Mouse (Mus musculus) forebrain, embryonic 11.5 days (tissue): ENCODE results near the gene Crygc. TPM values are rescaled to one million over a fixed set of nuclear protein-coding genes. Genes with fewer than 3 reads are reported as not detected.
"Not testable (repeated sequence)": the region's sequence is repeated elsewhere in the genome, so short reads cannot be mapped to it uniquely, and the experiment has no call there.

ENCODE experiments used
- ATAC-seq: fragments of 200-750 bp; cut with Nextera tagmentation; replicated peaks from 2 replicates; pipeline ENCODE4 v1.8.0; 2017; ENCODE audit warnings: moderate TSS enrichment; ENCODE audit not compliant: low FRiP score
- DNase-seq: peaks from one replicate; pipeline ENCODE4 v3.0.0-alpha.2; 2017; ENCODE audit warnings: low spot score
- H3K27ac ChIP-seq: fragments of 300-500 bp; sonication (generic); 2 replicates; pipeline ENCODE4 v1.5.1; 2014; ENCODE audit warnings: low read depth, low read length
- H3K27me3 ChIP-seq: fragments of 300-500 bp; sonication (generic); 2 replicates; pipeline ENCODE4 v1.6.1; 2014; ENCODE audit warnings: mild to moderate bottlenecking, low read length, mixed read lengths; ENCODE audit not compliant: control insufficient read depth, insufficient read depth
- H3K36me3 ChIP-seq: fragments of 300-500 bp; sonication (generic); 2 replicates; pipeline ENCODE4 v1.6.1; 2014; ENCODE audit warnings: mild to moderate bottlenecking, low read length, moderate library complexity, mixed read lengths; ENCODE audit not compliant: control insufficient read depth, insufficient read depth
- H3K4me1 ChIP-seq: fragments of 300-500 bp; sonication (generic); replicated peaks from 2 replicates; pipeline ENCODE4 v1.6.1; 2014; ENCODE audit warnings: low read length, mixed read lengths; ENCODE audit not compliant: control insufficient read depth, insufficient read depth
- H3K4me2 ChIP-seq: fragments of 300-500 bp; sonication (generic); 2 replicates; pipeline ENCODE4 v1.6.1; 2014; ENCODE audit warnings: low read depth, mild to moderate bottlenecking, low read length, moderate library complexity, mixed read lengths; ENCODE audit not compliant: severe bottlenecking
- H3K4me3 ChIP-seq: fragments of 300-500 bp; sonication (generic); 2 replicates; pipeline ENCODE4 v1.5.1; 2014; ENCODE audit warnings: low read depth, low read length
- H3K9ac ChIP-seq: fragments of 300-500 bp; sonication (generic); 2 replicates; pipeline ENCODE4 v1.6.1; 2014; ENCODE audit warnings: low read length
- H3K9me3 ChIP-seq: fragments of 300-500 bp; sonication (generic); 2 replicates; pipeline ENCODE4 v1.6.1; 2016; ENCODE audit warnings: low read length, mixed read lengths; ENCODE audit not compliant: control insufficient read depth
- WGBS: fragments of 180-500 bp; shearing (Covaris S2); extraction: QIAGEN DNeasy Blood & Tissue Kit; methylation state at CpG from one replicate; pipeline ENCODE4 v1.1.7; 2014; 5-methylcytosine and 5-hydroxymethylcytosine counted together
- polyA plus RNA-seq: library from polyadenylated mRNA; unstranded; fragments of >200 nt; fragmentation: Nextera tagmentation; extraction: Ambion mirVana; gene quantifications from 2 replicates; pipeline ENCODE4 v1.2.1, GENCODE M21; 2014

The Crygc gene
- polyA plus RNA-seq, 1 experiment from 2014 or later = 0.61 TPM

DNA sequence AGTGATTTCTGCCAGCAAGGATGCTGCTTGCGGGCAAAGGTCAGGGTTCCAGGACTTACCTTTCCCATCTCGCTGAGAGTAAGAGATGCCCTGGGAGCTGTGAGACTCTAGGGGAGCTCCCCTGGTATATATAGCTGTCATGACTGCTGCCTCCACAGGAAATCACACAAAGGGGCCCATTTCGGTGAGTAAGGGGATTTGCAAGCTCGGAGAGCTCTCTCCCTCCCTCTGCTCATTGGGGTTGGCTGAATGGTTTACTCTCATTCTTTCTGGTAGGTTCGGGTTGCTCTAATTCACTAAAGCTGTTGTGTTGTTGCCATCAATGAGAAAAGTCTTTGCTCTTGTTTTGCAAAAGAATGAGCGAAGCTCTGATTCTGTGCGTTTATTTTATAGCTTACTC is 8.7 kb upstream of the Crygc start, which contains the start of gene Crygb:
Gene Crygb, minus strand, starts transcription at position 101 of the 400 bp plus-strand sequence.
- no peak for DNase-seq
- no peaks in the 10 kb centered on the region for H3K9me3 ChIP-seq
- WGBS = 26% methylated on average over 7 of the region's 7 CpGs
- no peak for ATAC-seq
- H3K4me3 ChIP-seq = no peak within 1 kb of the TSS
- H3K27me3 ChIP-seq = no peaks in the 10 kb centered on the region
- no peaks in the 10 kb centered on the region for H3K36me3 ChIP-seq
- no peak within 1 kb of the TSS for H3K9ac ChIP-seq
- H3K4me2 ChIP-seq = no peak within 1 kb of the TSS
- H3K27ac ChIP-seq = no peak within 1 kb of the TSS
- H3K4me1 ChIP-seq = 0 out of 2 replicates have a peak, but pooled peaks cover 2% of the 10 kb centered on the region

DNA sequence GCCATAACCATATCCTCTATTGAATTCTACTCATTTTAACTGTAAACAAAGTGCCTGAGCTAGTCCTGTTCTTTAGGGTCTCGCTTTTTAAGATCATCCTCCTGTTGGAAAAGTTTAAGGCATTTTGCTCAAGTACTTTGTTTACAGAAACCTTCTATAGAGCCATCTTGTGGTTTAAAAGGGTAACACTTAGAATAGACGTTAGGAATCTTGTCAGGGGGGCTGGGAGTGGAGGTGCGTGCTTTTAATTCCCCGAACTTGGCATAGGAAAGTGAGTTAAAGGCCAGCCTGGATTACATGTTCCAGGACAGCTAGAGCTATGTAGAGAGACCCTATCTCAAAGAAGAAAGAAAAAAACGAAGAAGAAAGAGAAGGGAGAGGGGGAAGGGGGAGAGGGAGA is 2.1 kb upstream of the Crygc start:
- DNase-seq = no peak
- Histone ChIP-seq H3K27me3 (no peaks in the 10 kb centered on the region), H3K36me3 (no peaks in the 10 kb centered on the region), H3K9me3 (no peaks in the 10 kb centered on the region), H3K4me2 (no peak overlapping the region), H3K4me1 (no peaks in the 10 kb centered on the region), H3K9ac (no peak overlapping the region), H3K4me3 (no peak overlapping the region), H3K27ac (no peak overlapping the region)
- 23% methylated on average over 5 of the region's 5 CpGs for WGBS
- no peak for ATAC-seq

DNA sequence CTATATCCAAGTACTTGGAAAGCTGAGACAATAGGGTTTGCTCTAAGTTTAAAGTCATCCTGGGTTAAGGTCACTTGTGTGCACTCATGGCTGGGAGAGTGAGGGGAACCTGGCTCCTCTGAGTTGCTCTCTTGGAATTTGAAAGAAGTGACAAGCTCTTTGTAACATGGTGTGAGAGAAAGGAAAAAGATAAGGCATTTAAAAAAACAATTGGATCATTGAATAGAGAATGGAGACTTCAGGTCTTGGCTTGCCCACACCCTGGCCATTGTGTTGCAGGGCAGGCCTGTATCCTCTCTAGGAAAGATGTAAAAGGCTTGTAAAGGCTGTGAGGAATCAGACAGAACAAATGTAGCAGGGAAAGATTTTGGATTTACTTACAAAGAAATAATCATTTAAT is 5.6 kb downstream of the Crygc start:
- H3K4me2 ChIP-seq = no peak overlapping the region
- no peaks in the 10 kb centered on the region for H3K9me3 ChIP-seq
- no peak overlapping the region for H3K9ac ChIP-seq
- H3K36me3 ChIP-seq = no peaks in the 10 kb centered on the region
- H3K4me1 ChIP-seq = no peaks in the 10 kb centered on the region
- no peak for DNase-seq
- ATAC-seq = no peak
- no peak overlapping the region for H3K27ac ChIP-seq
- H3K27me3 ChIP-seq = no peaks in the 10 kb centered on the region
- H3K4me3 ChIP-seq = no peak overlapping the region

DNA sequence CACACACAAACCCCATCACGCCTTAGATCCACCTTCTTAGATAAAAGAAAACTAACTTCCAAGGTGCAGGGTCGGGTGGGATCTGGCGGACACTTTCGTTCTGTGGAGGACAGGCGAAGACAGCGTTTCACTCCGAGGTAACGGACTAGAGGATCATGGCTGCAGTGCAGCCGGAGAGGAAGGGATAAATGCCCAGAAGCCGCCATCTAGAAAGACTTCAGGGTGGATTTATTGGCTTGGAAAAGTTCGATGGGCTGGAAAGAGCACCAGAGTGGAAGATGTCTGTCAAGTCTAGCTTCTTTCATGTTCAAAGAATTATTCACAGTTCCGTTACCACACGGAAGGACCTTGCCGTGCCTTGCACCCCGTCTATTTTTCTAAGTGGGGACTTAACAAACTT is 9.3 kb downstream of the Crygc start:
- Histone ChIP-seq H3K4me2 (no peak overlapping the region), H3K27me3 (no peaks in the 10 kb centered on the region), H3K4me3 (no peak overlapping the region), H3K27ac (no peak overlapping the region), H3K36me3 (no peaks in the 10 kb centered on the region), H3K9me3 (no peaks in the 10 kb centered on the region), H3K4me1 (no peaks in the 10 kb centered on the region), H3K9ac (no peak overlapping the region)
- 81% methylated on average over 15 of the region's 15 CpGs for WGBS
- ATAC-seq = no peak
- no peak for DNase-seq

DNA sequence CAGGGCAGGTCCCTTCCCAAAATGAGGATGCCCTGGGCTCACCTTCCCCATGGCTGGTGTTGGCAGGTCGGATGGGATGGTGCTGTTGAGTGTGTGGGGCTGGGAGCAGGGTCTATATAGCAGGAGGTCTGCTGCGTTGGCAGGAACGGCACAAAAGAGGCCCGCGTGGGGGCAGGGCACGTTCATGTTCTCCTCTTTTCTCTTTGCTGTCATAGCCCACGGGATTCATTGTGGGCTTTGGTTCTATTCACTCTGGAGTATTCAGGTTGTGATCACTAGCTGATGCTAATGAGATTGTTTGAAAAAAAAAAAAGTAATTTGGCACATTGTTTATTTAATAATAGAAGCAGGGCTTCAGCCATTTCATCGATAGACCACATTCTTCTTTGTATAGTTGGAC is 10.1 kb downstream of the Crygc start, which contains the start of gene Crygd:
Gene Crygd, minus strand, starts transcription at position 101 of the 400 bp plus-strand sequence.
- Histone ChIP-seq H3K9ac (no peak within 1 kb of the TSS), H3K36me3 (no peaks in the 10 kb centered on the region), H3K4me2 (no peak within 1 kb of the TSS), H3K27me3 (no peaks in the 10 kb centered on the region), H3K9me3 (no peaks in the 10 kb centered on the region), H3K27ac (no peak within 1 kb of the TSS), H3K4me1 (no peaks in the 10 kb centered on the region), H3K4me3 (no peak within 1 kb of the TSS)
- 57% methylated on average over 8 of the region's 8 CpGs for WGBS
- no peak for ATAC-seq
- DNase-seq = no peak

DNA sequence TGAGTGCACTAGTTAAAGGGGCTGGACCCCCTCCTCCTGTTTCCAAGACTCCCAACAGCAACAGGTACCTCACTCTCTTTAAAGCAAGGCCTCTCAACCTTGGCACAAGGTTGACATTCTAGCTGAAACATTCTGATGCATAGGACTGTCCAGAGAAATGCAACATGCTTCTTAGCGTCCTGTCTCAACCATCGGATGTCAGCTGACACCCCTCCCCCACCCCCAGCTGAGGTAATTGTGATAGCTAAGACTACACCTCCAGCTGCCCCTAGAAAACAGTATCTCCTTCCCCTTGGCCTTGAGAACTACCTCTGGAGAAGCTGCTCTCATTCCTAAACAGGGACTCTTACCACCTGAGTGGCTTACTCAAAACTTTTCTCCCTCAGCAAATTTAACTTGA is 21.3 kb downstream of the Crygc start:
- Histone ChIP-seq H3K9me3 (no peaks in the 10 kb centered on the region), H3K4me1 (peaks cover 7% of the 10 kb centered on the region; the same call in 1 of the 2 replicates), H3K4me2 (no peak overlapping the region), H3K9ac (no peak overlapping the region), H3K27me3 (no peaks in the 10 kb centered on the region), H3K27ac (no peak overlapping the region), H3K4me3 (no peak overlapping the region), H3K36me3 (no peaks in the 10 kb centered on the region)
- ATAC-seq = no peak
- DNase-seq = no peak
- WGBS = 24% methylated on average over 2 of the region's 2 CpGs

DNA sequence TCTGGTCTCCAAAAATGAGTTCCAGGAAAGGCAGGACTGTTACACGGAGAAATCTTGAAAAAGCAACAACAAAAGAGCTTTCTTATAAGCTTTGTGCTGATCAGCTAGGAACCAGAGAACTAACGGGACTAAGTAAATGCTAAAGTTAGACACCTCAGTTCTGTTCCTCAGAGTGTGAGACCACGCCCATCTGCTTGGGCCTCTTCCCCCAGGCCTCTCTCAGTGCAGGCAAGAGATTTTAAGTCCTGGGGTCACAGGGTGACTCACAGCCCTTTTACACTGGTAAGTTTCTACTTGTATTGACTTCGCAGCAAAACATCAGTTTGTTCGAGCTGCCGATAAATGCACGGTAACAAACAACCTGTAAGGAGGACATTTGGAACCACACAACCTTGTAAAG is 21.8 kb downstream of the Crygc start:
- Histone ChIP-seq H3K4me2 (no peak overlapping the region), H3K36me3 (no peaks in the 10 kb centered on the region), H3K27ac (no peak overlapping the region), H3K4me1 (peaks cover 7% of the 10 kb centered on the region; the same call in 1 of the 2 replicates), H3K27me3 (no peaks in the 10 kb centered on the region), H3K9ac (no peak overlapping the region), H3K4me3 (no peak overlapping the region), H3K9me3 (no peaks in the 10 kb centered on the region)
- 51% methylated on average over 7 of the region's 7 CpGs for WGBS
- ATAC-seq (no peak), DNase-seq (no peak)

DNA sequence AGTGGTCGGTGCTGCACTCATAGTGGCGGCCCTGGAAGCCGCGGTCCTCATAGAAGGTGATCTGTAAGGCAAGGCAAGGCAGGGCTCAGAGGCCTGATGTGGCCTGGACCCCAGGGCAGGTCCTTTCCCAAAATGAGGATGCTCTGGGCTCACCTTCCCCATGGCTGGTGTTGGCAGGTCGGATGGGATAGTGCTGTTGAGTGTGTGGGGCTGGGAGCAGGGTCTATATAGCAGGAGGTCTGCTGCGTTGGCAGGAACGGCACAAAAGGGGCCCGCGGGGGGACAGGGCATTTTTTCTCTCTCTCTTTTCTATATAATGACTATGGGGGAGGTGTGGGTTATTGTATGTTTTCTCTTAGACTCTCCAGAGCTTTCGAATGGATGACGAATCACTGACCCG is 22.5 kb downstream of the Crygc start, which contains the start of gene Cryge:
Gene Cryge, minus strand, starts transcription at position 198 of the 400 bp plus-strand sequence.
- ATAC-seq = peak; percentile 53
- WGBS = 35% methylated on average over 8 of the region's 12 CpGs
- not testable (repeated sequence) for H3K36me3 ChIP-seq, H3K4me3 ChIP-seq, H3K9me3 ChIP-seq, H3K27ac ChIP-seq, H3K27me3 ChIP-seq, H3K4me1 ChIP-seq, DNase-seq, H3K4me2 ChIP-seq, H3K9ac ChIP-seq

DNA sequence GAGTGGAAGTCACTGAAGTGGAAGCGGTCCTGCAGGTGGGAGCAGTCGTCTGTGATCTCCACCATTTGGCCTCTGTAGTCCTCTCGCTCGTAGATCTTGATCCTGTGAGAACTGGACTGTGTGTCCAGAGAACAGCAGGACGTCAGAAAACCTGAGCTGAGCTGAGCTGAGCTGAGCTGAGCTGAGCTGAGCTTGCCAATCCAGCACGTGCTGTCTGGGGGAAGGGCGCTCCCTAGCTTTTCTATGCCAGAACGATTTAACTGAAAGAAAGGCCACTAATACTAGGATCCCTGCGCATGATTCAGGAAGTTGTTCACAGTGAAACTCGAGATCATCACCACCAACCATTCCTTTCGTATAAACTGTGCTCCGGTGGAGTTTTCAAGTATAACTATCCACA is 24.7 kb downstream of the Crygc start:
- ATAC-seq (no peak), DNase-seq (no peak)
- Histone ChIP-seq H3K27ac (no peak overlapping the region), H3K27me3 (no peaks in the 10 kb centered on the region), H3K4me1 (peaks cover 7% of the 10 kb centered on the region; the same call in 1 of the 2 replicates), H3K4me2 (no peak overlapping the region), H3K9me3 (no peaks in the 10 kb centered on the region), H3K9ac (no peak overlapping the region), H3K36me3 (no peaks in the 10 kb centered on the region), H3K4me3 (no peak overlapping the region)
- WGBS = 54% methylated on average over 12 of the region's 12 CpGs
